Mouse (Mus musculus) limb, embryonic 14.5 days (tissue): Measurements from ENCODE around the gene Igf1r. TPM values are rescaled to one million over a fixed set of nuclear protein-coding genes. Genes with fewer than 3 reads are reported as not detected.

Source experiments
- ATAC-seq: fragments of 200-750 bp; cut with Nextera tagmentation; 2 replicates; pipeline ENCODE4 v1.8.0; 2017; ENCODE audit warnings: low read depth, moderate number of reproducible peaks, moderate TSS enrichment; ENCODE audit not compliant: low FRiP score
- DNase-seq: peaks from one replicate; pipeline ENCODE4 v3.0.0-alpha.2; 2015; ENCODE audit warnings: low spot score
- H3K27ac ChIP-seq: fragments of 300-500 bp; sonication (generic); replicated peaks from 2 replicates; pipeline ENCODE4 v1.5.1; 2014; ENCODE audit warnings: low read depth, mild to moderate bottlenecking, low read length, moderate library complexity, mixed read lengths
- H3K27me3 ChIP-seq: fragments of 300-500 bp; sonication (generic); 2 replicates; pipeline ENCODE4 v1.6.1; 2014; ENCODE audit warnings: low read length, mixed read lengths; ENCODE audit not compliant: control insufficient read depth, insufficient read depth
- H3K36me3 ChIP-seq: fragments of 300-500 bp; sonication (generic); 2 replicates; pipeline ENCODE4 v1.6.1; 2014; ENCODE audit warnings: mild to moderate bottlenecking, low read length, moderate library complexity, mixed read lengths; ENCODE audit not compliant: control insufficient read depth, insufficient read depth
- H3K4me1 ChIP-seq: fragments of 300-500 bp; sonication (generic); 2 replicates; pipeline ENCODE4 v1.6.1; 2014; ENCODE audit warnings: antibody characterized with exemption, low read length, mixed read lengths; ENCODE audit not compliant: control insufficient read depth, insufficient read depth
- H3K4me2 ChIP-seq: fragments of 300-500 bp; sonication (generic); replicated peaks from 2 replicates; pipeline ENCODE4 v1.6.1; 2014; ENCODE audit warnings: low read depth, mild to moderate bottlenecking, low read length, moderate library complexity; ENCODE audit not compliant: severe bottlenecking
- H3K4me3 ChIP-seq: fragments of 300-500 bp; sonication (generic); replicated peaks from 2 replicates; pipeline ENCODE4 v1.5.1; 2014; ENCODE audit warnings: low read length
- H3K9ac ChIP-seq: fragments of 300-500 bp; sonication (generic); 2 replicates; pipeline ENCODE4 v1.6.1; 2014; ENCODE audit warnings: mild to moderate bottlenecking, low read depth, low read length, moderate library complexity; ENCODE audit not compliant: severe bottlenecking
- H3K9me3 ChIP-seq: fragments of 300-500 bp; sonication (generic); 2 replicates; pipeline ENCODE4 v1.6.1; 2016; ENCODE audit warnings: low read length; ENCODE audit not compliant: control insufficient read depth
- POLR2A ChIP-seq: fragments of 200-500 bp; IDR thresholded peaks from 2 replicates; pipeline ENCODE4 v1.8.0; 2012; ENCODE audit warnings: inconsistent platforms, mild to moderate bottlenecking, moderate library complexity, borderline replicate concordance; ENCODE audit not compliant: insufficient read depth, insufficient read length; ENCODE audit errors: extremely low read depth
- WGBS: fragments of 180-500 bp; shearing (Covaris S2); extraction: QIAGEN DNeasy Blood & Tissue Kit; methylation state at CpG from one replicate; pipeline ENCODE4 v1.1.7; 2014; 5-methylcytosine and 5-hydroxymethylcytosine counted together
- polyA plus RNA-seq, 2 experiments: library from polyadenylated mRNA; depleted of rRNA in 1 of 2; stranded (reverse) in 1 of 2; unstranded in 1 of 2; fragments of >200 nt; fragmentation: Nextera tagmentation in 1 of 2; extraction: Ambion mirVana in 1 of 2; gene quantifications; 2 replicates each; pipeline versions ENCODE4 v1.2.1 to v1.2.3; 2012 to 2014

The Igf1r gene
- polyA plus RNA-seq (2012; rRNA removed) (34.6 and 41.1 TPM in 2 replicates), polyA plus RNA-seq (2014; fragmentation: Nextera tagmentation; extraction: Ambion mirVana) (22.5 and 26.9 TPM in 2 replicates)

GRCm38 (mm10) chr7:67952777-67953700 lies at the start of gene Igf1r:
Gene Igf1r (plus strand): TSS chr7:67952827.
- H3K4me3 ChIP-seq: peak within 1 kb of the TSS; percentile 82
- peak within 1 kb of the TSS; percentile 99 for H3K9ac ChIP-seq
- no peaks in the 10 kb centered on the region for H3K27me3 ChIP-seq
- WGBS: under 1% methylated on average over 48 of the region's 62 CpGs
- peak; percentile 51 for DNase-seq
- H3K36me3 ChIP-seq: no peaks in the 10 kb centered on the region
- peak within 1 kb of the TSS; percentile 100 for H3K27ac ChIP-seq
- H3K9me3 ChIP-seq: no peaks in the 10 kb centered on the region
- peak within 1 kb of the TSS; percentile 86 for H3K4me2 ChIP-seq
- ATAC-seq: no peak
- H3K4me1 ChIP-seq: peaks cover 27% of the 10 kb centered on the region
- TF ChIP-seq POLR2A: no peak

- no peak overlapping the region for H3K27ac ChIP-seq
- no peak for ATAC-seq
- H3K4me3 ChIP-seq: no peak overlapping the region
- peaks cover 13% of the 10 kb centered on the region for H3K4me1 ChIP-seq
- no peak for TF ChIP-seq POLR2A
- no peak for DNase-seq
- 86% methylated on average over 2 of the region's 2 CpGs for whole genome bisulfite sequencing
- no peaks in the 10 kb centered on the region for H3K36me3 ChIP-seq
- no peaks in the 10 kb centered on the region for H3K9me3 ChIP-seq
- H3K4me2 ChIP-seq: no peak overlapping the region
- no peak overlapping the region for H3K9ac ChIP-seq
- H3K27me3 ChIP-seq: no peaks in the 10 kb centered on the region
These were observed 46.3 kb upstream of the Igf1r start for GRCm38 (mm10) chr7:67906358-67906757.

GRCm38 (mm10) chr7:67907786-67908400 lies 44.7 kb upstream of the Igf1r start:
- Histone ChIP-seq H3K4me1 (peaks cover 20% of the 10 kb centered on the region), H3K4me3 (no peak overlapping the region), H3K36me3 (no peaks in the 10 kb centered on the region), H3K27me3 (no peaks in the 10 kb centered on the region), H3K9me3 (no peaks in the 10 kb centered on the region), H3K4me2 (no peak overlapping the region), H3K27ac (no peak overlapping the region), H3K9ac (no peak overlapping the region)
- no peak for ATAC-seq
- DNase-seq: no peak
- 71% methylated on average over 9 of the region's 9 CpGs for WGBS
- no peak for TF ChIP-seq POLR2A

- no peaks in the 10 kb centered on the region for H3K9me3 ChIP-seq
- peak overlapping the region; percentile 14 for H3K4me3 ChIP-seq
- peak overlapping the region; percentile 45 for H3K4me2 ChIP-seq
- TF ChIP-seq POLR2A: no peak
- H3K27me3 ChIP-seq: no peaks in the 10 kb centered on the region
- H3K4me1 ChIP-seq: peaks cover 22% of the 10 kb centered on the region
- H3K27ac ChIP-seq: peak overlapping the region; percentile 85
- ATAC-seq: peak; percentile 88
- 9% methylated on average over 10 of the region's 10 CpGs for WGBS
- peak overlapping the region; percentile 50; the same call in 1 of the 2 replicates for H3K9ac ChIP-seq
- no peaks in the 10 kb centered on the region for H3K36me3 ChIP-seq
- DNase-seq: peak; percentile 85
These were observed 42.1 kb upstream of the Igf1r start for GRCm38 (mm10) chr7:67910528-67910927.

- Histone ChIP-seq H3K36me3 (no peaks in the 10 kb centered on the region), H3K9me3 (no peaks in the 10 kb centered on the region), H3K4me3 (peak overlapping the region; percentile 14), H3K27me3 (no peaks in the 10 kb centered on the region), H3K4me1 (peaks cover 27% of the 10 kb centered on the region), H3K4me2 (peak overlapping the region; percentile 45), H3K27ac (peak overlapping the region; percentile 85), H3K9ac (peak overlapping the region; percentile 50; the same call in 1 of the 2 replicates)
- ATAC-seq (peak; percentile 79), DNase-seq (peak; percentile 72)
- no peak for TF ChIP-seq POLR2A
- 2% methylated on average over 3 of the region's 3 CpGs for WGBS
These were observed 41.7 kb upstream of the Igf1r start for GRCm38 (mm10) chr7:67910947-67911346.
